Mouse (Mus musculus): ENCODE measurements around the gene Gpr150.

Gene Gpr150

DNA sequence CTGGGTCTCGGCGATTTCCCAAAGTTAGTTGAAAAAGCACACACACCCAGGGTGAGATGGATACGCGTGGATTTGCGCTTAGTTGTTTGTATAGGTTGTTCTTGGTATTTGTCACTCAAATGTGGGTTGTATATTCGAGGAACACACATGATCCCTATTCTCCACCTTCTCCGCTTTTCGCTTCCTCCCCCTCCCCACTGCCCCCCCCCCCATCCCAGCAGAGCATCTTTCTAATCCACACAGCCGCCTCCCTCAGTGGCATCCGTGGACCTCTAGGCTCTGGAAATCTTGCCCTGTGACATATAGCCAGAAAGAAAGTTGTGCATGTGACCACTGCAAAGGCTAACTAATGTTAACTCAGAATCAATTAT, at the start of gene Gpr150:
TSS of gene Gpr150 (minus strand) at position 101 of the 371 bp plus-strand sequence.
- in situ Hi-C loops (cut with MboI, MseI), result no loop called here

DNA sequence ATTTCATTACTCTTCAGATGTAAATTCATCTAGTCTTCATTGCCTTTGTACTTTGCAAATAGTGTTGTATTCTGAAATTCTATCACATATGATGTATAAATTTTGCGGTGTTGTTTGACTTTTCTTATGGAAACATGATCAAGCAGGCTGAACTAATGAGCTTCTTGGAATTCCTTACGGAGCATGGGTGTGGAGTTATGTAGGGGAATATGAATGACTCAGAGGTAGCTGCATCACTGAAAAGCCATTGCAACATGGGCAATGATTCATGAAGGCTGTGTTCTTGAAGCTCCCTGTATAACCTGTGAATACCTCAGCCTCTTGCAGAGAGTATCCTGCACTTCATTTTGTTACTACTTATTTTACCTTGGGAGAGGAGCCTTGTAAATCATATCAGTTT, 45.2 kb upstream of the Gpr150 start:
- in situ Hi-C loops (cut with MboI, MseI), result loop anchor here (5.0 to 25.0 kb wide), 2 partner anchors 90 to 1765 kb away; no protein-coding TSS in a partner anchor

DNA sequence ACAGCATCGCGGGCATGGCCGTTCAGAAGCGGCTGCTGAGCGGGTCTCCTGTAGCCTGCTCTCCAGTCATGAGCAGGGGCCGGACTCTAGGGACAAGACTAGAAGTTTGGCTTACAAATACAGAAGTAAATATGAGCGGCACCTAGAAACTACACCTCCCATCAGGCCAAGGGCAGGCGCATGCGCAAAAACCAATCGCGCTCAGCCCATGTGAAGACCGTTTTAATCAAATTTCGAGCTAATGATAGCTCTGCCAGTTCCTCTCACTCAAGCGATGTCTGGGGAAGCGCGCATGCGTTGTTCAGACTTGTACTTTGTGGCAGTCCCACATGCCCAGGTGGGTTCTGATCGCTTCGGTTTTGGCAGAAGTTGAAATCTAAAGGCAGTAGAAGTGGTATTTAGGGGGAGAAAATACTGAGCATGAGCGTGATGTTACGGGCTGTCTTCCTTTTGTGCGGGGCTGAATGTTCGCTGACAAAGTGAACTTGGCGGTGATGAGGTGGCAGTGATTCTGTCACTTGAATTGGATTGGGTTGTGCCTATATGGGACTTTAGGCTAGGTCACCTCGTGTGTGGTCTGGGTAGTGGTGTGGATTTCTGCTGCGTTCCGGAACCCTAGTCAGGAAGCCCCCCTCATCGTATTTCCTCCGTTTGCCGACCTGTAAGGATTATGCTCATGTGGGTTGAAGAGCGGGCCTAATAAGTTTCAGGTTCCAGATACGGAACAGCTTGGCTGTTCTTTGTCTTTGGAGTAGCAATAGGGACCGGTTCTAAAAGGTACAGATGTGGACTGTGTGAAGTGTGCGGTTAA, 41.9 kb upstream of the Gpr150 start, which contains the start of the genes Arsk and Ttc37:
TSS of gene Arsk (minus strand) at position 168 of the 811 bp plus-strand sequence.
TSS of gene Ttc37 (plus strand) at position 242 of the 811 bp plus-strand sequence.
- in situ Hi-C loops (cut with MboI, MseI), result loop anchor here in 1 of 2 experiments (10.0 kb wide), 1 partner anchor 74 kb away; no protein-coding TSS in a partner anchor

DNA sequence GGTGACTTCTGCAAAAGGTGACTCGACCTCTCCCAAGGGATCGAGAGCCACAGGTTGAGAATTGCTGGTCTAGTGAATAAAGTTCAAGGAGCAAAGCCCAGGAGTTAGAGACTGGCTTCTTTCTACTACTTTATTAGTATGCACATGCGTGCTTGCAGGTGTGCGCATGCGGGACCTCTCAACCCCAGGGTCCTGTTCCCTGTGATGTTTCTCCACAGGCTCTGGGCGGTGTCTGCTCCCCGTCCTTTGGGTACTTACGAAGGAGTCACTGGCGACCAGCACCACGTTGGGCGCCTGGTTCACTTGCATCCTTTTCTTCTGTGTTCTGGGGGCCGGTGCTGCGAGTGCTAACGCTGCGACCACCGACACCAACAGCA, 41.3 kb upstream of the Gpr150 start:
- in situ Hi-C loops (cut with MboI, MseI), result loop anchor here in 1 of 2 experiments (10.0 kb wide), 1 partner anchor 73 kb away; no protein-coding TSS in a partner anchor

DNA sequence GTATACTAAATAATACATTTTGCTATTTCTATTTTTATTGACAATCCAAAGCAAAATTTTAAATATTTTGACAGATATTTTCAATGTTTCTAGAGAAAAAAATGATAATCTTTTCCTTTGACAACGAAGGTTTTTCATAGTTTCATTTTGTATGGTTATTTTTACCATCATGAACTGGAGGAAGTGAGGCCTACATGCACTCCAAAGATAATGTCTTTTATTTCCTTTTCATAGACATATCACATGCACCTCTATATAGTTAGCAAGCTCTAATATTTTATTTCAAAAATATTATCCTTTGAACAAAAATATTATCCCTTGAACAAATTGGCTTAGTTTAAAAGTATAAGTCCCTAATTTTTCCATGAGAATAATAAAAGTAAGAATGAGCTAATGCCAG, 17.5 kb upstream of the Gpr150 start:
- in situ Hi-C loops (cut with MboI, MseI), result no loop called here

DNA sequence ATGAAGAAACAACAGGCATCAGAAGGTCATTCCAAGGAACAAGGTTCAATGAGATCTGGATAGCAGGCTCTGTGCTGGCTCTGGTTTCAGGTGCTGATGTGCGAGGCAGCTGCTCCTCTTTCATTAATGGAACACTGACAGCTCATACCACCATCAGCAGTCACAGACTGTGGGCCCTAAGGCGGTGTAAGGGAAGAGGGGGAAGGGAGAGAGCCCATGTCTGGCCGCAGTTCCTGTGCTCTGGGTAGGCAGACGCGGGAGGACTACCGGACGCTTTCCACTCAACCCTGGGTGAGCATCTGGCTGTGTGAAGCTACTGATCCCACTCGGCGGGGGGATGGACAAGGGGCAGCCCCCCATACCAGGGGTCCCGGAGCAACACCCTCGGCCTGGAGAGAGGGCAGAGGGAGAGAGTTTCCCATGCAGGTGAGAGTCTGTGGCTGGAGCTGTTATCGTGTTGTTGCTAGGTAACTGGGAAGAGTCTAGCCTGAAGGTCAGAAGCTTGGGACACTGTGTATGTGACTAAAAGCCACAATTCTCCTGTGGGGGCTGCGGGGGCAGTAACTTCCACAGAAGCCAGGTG, 7.7 kb upstream of the Gpr150 start:
- in situ Hi-C loops (cut with MboI, MseI), result loop anchor here in 1 of 2 experiments (5.0 kb wide), 1 partner anchor 47 kb away; the partner anchor contains the start of gene Rfesd

DNA sequence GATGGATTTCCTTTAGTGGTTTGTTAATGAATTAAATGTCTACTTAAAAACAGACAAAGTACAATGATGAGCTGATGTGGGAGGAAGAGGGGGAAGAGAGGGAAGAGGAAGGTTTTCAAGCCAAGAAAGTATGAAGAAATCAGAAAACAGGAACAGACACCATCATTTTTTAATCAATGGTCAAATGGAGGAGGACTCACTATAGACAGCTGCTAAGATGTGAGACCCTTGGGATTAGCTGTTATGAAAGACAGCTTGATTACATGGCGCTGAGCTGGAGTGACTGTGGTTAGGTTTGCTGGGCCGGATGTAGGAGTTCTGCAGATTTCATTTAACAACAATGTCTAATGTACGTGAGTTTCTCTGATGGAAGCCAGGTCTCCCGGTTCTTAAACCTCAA, 6.8 kb upstream of the Gpr150 start:
- in situ Hi-C loops (cut with MboI, MseI), result loop anchor here in 1 of 2 experiments (5.0 kb wide), 1 partner anchor 46 kb away; the partner anchor contains the start of gene Rfesd

DNA sequence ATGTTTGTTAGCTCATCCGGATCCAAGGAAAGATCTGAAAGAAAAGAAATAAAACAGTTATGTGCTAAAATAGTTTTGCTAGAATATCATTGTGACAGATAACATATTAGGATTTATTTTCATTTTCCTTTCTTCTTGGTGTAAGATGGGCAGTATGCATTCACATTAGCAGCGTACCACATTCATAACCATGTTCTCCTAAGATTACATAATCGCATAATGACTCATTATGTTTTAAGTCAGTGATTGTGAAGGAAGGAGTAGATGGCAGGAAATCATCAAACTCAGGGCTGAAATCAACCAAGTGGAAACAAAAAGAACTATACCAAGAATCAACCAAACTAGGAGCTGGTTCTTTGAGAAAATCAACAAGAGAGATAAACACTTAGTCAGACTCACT, 5.8 kb upstream of the Gpr150 start:
- in situ Hi-C loops (cut with MboI, MseI), result loop anchor here in 1 of 2 experiments (5.0 kb wide), 1 partner anchor 45 kb away; the partner anchor contains the start of gene Rfesd

DNA sequence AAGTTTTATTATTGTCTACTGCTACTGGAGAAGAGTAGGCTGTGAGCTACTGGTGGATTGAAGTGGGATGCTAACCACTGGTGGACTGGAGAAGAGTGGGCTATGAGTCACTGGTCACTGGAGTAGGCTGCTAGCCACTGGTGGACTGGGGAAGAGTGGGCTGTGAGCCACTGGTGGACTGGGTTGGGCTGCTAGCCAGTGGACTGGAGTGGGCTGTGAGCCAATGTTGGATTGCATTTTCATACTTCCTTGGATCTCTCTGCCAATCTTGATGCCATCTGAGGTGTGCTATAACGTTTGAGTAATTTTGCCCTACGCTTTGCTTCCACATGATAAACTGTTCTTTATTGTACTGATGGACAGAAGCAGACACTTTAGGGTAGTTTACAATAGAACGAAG, 5.3 kb upstream of the Gpr150 start:
- in situ Hi-C loops (cut with MboI, MseI), result loop anchor here in 1 of 2 experiments (5.0 kb wide), 1 partner anchor 45 kb away; the partner anchor contains the start of gene Rfesd

DNA sequence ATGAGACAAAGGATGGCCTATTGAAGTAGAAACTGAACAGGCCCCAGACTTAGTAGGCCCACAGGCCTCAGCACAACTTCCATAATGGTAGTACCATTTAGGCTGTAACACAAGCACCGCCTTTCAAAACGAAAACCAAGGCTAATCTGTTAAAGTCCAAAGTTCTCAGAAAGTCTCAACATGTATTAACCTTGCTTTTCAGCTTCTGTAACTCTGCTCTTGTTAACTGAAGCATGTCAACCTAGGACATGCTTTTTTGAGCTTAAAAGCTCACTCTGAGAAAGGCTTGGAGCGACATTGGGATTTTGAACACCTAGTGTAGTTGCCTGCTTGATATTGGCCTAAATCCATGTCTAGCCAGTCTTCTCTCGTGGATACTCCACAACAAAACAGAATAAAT, 2.8 kb upstream of the Gpr150 start:
- in situ Hi-C loops (cut with MboI, MseI), result no loop called here

DNA sequence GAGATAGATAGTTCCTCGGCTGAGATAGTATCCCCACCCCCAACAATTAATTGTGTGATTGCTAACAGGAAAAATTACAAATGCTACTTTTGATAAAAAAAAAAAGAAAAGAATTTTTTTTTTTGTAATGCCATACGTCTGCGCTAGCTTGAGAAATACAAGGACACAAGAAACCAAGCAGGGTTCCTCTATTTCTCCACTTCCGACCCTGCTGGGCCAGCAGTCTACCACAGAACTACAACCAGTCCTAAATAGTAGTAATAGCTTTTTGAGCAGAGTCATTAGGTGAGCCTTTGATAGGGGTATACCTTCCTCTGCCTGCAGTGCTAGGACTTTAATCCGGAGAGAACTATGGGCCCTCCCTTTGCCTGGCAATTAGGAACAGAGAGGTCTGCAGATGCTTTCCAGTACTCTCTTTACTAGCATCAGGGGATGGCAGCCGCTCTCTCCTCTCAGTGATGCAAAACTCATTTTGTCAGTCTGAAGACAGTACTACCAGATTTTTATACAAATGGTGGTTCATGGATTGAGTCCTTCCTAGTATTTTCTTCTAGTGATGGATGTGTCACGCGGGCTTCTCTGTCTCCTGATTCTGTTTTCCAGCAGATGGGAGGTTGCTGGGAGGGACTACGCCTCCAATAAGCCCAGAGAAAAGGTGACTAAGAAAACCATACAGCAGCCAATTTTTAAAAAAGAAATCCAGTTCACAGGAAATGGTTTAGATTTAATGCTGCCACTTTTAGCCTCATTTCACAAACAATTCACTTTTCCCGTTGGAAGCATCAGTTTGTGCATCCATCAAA, 672 bp upstream of the Gpr150 start:
- in situ Hi-C loops (cut with MboI, MseI), result no loop called here

DNA sequence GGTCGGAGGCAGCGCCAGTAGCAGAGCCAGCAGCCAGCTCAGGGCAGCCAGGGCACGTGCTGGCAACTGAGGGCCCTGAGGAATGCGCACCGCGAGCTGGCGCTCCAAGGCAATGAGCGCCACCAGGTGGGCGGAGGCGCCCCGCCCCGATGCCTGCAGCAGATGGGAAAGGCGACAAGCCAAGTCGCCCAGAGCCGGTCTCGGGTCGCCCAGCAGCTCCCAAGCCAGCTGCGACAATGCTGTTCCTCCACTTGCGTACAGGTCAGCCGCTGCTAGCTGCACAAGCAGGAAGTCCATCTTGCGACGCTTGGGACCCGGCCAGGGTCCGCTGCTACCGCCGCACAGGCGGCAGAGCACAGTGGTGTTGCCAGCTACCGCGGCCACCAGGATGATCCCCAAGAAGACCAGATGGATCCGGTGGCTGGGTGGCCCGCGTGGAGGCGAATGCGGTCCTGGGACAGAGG, 503 bp downstream of the Gpr150 start:
- in situ Hi-C loops (cut with MboI, MseI), result no loop called here

DNA sequence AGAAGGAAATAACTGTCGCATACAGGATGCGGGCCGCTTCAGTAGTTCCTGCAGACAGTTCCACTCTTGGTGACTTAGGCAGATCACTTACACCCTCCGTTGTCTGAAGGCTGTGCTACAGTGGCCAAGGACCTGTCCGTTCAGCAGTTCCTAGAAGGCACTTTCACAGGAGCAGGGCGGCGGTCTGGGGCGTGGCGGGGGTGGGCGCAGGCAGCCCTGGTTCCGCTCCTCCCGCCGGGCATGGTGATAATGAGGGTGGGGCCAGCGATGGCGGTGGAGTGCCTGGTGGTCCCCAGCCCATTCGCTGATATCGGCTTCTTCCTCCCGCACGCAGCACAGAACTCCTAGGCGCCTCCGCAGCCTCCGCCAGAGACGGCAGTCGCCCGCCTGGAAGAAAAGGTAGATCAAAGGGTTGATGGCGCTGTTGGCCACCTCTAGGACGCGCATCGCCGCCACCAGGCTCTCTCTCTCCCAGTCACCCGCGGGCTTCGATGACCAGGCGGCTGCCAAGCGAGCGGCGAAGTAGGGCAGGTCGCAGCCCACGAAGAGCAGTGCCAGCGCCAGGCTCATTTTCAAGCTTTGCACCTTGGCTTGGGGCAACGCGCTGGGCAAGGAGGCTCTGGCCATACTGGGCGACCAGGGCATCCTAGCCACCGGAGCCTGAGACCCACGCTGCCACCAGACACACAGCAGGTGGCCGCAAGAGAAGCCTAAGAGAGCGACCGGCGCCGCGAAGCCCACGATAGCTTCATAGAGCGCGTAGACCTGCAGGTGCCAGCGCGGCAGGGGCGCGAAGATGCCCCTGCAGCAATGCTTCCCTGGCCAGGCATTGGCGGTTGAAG, 1.2 kb downstream of the Gpr150 start:
- in situ Hi-C loops (cut with MboI, MseI), result no loop called here

DNA sequence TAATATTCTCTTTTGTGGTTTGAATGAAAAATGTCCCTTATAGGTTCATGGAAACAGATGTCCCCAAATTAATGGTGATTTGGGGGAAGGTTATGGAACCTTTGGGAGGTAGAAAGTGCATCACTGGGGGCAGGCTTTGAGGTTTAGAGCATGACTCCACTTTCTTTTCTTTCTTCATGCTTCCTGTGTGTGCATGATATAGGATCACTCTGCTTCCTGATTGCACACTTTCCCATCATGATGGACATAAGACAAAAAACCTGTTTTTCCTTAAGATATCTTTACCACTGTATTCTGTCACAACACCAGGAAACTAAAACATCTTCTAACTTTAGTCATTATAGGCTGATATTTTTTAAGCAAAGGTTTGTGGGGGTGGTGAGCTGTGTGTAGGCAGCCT, 11.8 kb downstream of the Gpr150 start:
- in situ Hi-C loops (cut with MboI, MseI), result no loop called here

DNA sequence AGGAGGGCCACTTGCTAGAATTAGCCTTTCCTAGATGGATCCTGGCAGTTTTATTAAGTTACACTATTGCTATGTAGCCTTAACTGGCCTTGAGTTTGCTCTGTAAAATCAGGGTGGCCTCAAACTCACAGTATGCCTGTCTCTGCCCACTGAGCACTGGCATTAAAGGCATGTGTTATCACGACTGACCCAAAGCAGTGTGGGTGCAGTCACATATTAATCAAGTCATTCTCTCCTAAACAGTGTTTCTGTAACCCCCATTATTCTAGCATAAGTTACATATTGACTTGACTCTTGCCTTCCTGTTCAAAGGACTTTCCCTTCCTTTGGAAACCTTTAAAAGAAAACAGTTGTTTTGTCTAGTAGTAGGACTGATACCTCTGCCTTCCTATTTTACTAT, 14.3 kb downstream of the Gpr150 start:
- in situ Hi-C loops (cut with MboI, MseI), result no loop called here

DNA sequence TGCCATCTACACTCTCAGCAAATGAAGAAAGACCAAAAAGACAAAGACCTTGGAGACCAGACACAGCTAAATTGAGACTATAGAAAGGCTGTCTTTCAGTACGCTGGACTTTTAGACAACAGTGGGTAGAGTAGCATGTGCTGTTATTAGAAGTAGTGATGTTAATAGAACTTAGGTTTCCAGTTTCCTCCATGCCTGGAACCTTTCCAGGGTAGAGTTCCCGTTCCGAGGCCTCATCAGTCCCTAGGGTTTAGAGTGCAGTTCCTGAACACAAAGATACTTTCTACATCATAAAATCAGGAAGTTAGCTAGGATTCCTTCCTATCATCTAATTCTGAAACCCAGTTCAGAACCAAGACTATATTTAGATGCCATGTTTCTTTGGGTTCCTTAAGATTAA, 32.2 kb downstream of the Gpr150 start:
- in situ Hi-C loops (cut with MboI, MseI), result loop anchor here in 1 of 2 experiments (10.0 kb wide), 1 partner anchor 70 kb away; the partner anchor contains the start of genes Arsk and Ttc37

DNA sequence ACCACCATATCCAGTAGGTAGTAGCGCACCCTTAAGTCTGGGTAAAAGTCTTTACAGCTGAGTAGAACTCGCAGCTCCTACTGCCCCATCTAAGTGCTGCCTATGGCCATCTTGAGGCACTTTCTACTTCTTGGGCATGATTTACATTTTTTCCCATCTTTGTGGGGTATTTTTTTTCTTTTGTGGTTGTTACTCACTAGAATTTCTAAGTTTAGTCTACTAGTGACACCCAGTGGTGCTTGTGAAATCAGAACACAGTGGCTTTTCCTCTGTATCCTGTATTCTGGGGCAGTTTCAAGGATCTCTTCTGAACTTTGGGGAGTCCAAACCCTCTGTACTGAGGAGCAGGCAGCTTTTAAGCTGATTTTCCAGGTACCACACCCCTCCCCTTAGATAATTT, 35.0 kb downstream of the Gpr150 start:
- in situ Hi-C loops (cut with MboI, MseI), result loop anchor here in 1 of 2 experiments (10.0 kb wide), 1 partner anchor 73 kb away; the partner anchor contains the start of genes Arsk and Ttc37

DNA sequence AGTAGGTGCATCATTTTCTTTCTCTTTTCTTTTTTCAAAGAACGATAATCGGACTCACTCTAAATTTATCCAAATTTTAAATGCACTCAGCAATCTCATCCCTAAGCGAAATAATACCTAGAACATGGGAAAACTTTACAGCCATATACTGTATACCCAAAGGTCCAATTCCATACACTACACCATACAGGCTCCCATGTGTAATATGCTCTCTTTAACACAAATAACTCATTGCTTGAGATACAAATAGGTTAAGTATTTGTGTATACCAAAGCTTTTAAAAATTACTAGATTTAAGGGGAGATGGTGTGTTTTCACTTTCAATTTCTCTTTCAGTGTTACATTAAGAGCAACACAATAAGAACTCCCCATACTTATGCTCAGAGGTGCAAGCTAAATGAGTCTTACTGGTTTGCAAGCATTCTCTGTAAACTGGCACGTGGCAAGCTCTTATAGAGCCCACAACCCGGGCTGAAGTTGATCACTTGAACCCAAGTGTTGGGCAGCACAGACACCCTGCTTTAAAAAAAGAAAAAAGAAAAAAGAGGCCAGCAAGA, 37.9 kb downstream of the Gpr150 start:
- in situ Hi-C loops (cut with MboI, MseI), result loop anchor here in 1 of 2 experiments (5.0 kb wide), 1 partner anchor 43 kb away; no protein-coding TSS in a partner anchor

DNA sequence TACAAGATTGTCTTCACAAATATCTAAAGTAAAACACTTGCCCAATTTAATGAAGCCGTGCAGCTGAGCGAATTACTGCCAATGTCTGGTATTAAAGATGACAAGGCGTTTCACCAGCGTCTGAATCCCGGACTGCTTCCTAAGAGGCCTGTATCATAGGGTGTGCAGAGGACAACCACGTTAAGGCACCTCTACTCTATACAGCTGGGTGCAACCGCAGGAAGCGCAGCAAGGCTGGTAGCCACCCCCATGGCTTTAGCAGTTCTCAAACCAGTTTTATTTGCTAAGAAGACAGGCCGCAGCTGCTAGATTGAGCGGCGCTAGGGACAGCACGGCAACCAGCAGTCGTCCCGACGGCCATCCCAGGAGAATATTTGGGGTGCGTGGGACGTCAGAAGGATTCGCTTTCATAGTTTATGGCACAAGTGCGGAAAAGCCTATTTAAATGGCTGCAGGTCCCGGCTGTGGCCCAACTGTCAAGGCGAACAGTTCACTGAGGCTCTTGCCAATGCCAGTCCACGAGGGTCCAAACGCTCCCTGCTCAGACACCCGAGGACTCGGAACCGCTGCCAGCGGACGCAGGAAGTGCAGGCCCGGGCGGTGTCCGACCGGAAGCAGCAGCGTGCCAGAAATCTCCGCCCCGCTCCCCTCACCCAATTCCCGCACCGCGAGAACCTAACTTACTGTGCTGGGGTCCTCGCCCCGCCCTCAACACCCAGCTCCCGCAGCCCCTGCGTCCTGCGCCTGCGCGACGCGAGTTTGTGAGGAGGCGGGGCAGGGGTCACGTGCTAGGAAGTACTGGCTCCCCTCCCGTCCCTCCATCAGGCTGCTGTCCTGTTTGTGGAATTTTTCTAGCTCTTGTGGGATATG, 38.6 kb downstream of the Gpr150 start, which contains the start of gene Rfesd:
TSS of gene Rfesd (minus strand) at position 746 of the 870 bp plus-strand sequence.
- in situ Hi-C loops (cut with MboI, MseI), result loop anchor here in 1 of 2 experiments (5.0 kb wide), 1 partner anchor 44 kb away; no protein-coding TSS in a partner anchor

Measured in T-helper 17 cell (primary cell).